Mouse (Mus musculus) spleen, adult 18-20 months (tissue): ENCODE results near the gene Tcf15.
A peak's percentile ranks its signal among the peaks of the same experiment; 100 is the strongest.

Experiments
- DNase-seq, 2 experiments: peaks; one replicate each; pipeline ENCODE4 v3.0.0; 2022; ENCODE audit warnings: mixed read lengths in 2 of 2

Tcf15 gene

DNA sequence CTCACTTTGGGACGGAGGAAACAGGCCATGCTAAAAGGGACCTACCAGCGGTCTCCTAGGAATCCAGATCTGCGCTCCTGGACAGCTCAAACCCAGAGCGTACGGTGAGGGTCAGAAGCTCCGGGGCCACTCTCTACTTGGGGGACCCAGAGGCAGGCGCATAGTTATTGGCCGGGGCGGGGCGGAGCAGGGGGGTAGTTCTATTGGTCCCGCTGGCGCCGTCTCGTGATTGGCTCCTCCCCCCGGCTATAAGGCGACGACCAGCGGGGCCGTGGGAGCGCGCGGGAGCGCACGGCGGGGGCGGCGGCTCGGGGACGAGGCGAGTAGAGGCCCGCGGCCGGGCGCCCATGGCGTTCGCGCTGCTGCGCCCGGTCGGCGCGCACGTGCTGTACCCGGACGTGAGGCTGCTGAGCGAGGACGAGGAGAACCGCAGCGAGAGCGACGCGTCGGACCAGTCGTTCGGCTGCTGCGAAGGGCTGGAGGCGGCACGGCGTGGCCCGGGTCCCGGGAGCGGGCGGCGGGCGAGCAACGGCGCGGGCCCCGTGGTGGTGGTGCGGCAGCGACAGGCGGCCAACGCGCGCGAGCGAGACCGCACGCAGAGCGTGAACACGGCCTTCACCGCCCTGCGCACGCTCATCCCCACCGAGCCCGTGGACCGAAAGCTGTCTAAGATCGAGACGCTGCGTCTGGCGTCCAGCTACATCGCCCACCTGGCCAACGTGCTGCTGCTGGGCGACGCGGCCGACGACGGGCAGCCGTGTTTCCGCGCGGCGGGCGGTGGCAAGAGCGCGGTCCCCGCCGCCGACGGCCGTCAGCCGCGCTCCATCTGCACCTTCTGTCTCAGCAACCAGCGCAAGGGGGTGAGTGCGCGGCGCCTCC, at the start of gene Tcf15:
Gene Tcf15 (plus strand): TSS at position 283 of the 879 bp plus-strand sequence.
- DNase-seq, result no peak

GRCm38 (mm10) chr2:152094856-152095545, 48.4 kb upstream of the Tcf15 start:
- no peak for DNase-seq

DNA sequence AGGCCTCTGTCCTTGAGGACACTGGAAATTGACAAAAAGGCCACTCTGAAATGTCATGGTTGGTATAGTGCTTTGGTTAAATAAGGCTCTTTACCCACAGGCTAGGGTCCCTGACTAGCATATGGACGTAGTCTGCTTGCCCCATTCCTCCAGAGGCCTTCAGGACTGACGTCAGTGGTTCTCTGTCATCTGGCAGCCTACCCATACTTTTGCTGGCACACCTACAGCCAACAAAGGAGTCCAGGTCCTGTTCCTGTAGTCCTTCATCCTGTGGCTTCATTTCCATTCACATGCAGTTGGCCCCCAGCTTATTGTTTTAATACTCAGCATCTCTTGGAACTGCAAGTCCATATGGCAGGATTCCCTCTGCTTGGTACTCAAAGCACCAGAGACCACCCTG, 46.4 kb upstream of the Tcf15 start:
- no peak for DNase-seq

DNA sequence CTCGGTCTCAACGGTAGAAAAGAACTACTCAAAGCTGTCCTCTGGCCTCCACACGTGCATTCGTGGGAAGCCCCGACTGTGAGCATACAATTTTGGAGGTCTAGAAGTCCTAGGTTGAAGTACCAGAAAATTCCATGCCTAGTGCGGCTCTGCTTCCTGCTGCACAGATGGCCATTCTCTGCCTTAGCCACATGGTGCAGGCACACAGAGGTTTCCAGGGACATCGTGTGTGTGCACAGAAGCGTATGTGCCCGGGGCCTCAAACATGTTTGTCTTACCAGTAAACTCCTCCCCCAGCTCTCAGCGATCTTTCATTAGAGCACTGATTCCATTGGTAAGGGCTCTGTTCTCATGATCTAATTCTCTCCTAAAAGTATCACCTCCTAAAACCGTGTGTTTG, 45.4 kb upstream of the Tcf15 start:
- no peak for DNase-seq

DNA sequence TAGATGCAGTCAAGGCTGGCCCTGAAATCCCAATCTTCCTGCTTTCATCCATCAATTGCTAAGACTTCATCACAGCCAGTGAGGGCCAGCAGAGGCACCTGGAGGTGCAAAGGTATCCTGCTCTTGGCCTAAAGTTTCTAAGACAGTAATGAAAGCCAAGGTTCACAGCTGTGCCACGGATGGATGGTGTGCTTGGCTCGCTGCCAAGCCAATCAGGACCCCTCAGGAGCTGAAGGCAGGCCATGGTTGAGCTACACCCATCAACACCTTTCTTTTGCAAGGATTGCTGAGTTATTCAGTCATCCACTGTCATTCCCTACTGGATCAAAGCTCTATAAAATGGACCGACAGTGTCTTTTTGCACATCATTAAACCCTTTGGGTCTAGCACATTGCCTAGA, 43.8 kb upstream of the Tcf15 start:
- DNase-seq, result no peak

GRCm38 (mm10) chr2:152101761-152102160, 41.6 kb upstream of the Tcf15 start:
- no peak for DNase-seq

- no peak for DNase-seq
These were observed 41.0 kb upstream of the Tcf15 start for GRCm38 (mm10) chr2:152102369-152102768.

GRCm38 (mm10) chr2:152104711-152105317, 38.5 kb upstream of the Tcf15 start:
- no peak for DNase-seq

GRCm38 (mm10) chr2:152105318-152106224, 37.8 kb upstream of the Tcf15 start, which contains the start of gene Srxn1:
TSS of gene Srxn1 (plus strand) at chr2:152105516.
- peak; percentile 36 to 49 for DNase-seq

GRCm38 (mm10) chr2:152106225-152106595, 37.2 kb upstream of the Tcf15 start:
- no peak for DNase-seq

GRCm38 (mm10) chr2:152106597-152106996, 36.8 kb upstream of the Tcf15 start:
- DNase-seq, result no peak

DNA sequence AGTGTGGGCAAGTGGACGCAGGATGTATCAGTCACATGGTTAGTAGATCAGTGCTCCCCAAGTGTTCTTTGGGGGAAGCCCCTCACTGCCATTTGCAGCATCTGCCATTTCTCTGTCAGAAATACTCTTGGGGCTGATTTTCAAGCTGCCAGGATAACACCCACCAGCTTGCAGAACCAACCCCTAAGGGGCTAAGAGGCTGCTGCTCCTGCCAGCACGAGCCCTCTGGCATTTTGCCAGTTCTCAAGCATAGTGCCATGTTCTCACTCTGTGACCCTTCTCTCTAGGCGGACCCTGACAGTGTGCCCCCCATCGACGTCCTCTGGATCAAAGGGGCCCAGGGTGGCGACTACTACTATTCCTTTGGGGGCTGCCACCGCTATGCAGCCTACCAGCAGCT, 34.7 kb upstream of the Tcf15 start:
- DNase-seq, result no peak

DNA sequence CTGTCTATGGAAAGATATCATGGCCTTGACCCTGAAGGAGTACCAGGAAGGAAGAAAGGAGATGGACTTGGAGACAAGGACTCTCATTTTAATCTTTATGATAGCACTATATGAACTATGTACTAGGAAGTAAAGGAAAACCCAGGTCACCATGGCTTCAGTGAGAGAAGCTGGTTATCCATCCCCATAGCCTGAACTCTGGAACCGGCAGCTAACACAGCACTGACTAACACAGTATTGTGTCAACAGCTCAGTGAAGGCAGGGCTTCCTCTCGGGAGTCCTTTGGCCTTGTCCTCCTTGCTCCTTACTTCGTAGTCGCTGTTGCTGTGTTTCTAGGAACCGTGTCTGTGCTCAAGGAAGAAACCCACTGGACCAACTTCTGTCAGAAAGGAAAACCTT, 34.0 kb upstream of the Tcf15 start:
- no peak for DNase-seq

DNA sequence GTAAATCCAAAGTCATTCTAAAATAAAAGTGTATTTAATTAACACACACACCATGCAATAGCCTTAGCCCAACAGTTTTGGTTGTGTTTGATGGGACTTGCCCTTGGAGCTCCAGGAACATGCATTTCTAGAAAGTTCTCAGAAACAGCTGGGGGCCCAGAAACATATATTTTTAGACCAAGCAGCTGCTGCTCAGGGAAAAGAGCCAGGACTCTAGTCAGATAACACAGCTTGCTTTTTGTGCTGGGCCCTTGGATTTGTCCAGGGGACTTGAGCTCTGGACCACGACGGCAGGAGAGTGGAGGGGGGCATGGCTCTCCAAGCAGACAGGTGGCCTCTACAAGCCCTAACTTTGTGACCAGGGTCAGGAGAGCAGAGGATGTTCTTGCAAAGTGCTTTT, 32.0 kb upstream of the Tcf15 start:
- DNase-seq, result no peak

GRCm38 (mm10) chr2:152111920-152112319, 31.4 kb upstream of the Tcf15 start:
- DNase-seq, result peak; percentile 46 to 76

GRCm38 (mm10) chr2:152112490-152112889, 30.9 kb upstream of the Tcf15 start:
- no peak for DNase-seq

DNA sequence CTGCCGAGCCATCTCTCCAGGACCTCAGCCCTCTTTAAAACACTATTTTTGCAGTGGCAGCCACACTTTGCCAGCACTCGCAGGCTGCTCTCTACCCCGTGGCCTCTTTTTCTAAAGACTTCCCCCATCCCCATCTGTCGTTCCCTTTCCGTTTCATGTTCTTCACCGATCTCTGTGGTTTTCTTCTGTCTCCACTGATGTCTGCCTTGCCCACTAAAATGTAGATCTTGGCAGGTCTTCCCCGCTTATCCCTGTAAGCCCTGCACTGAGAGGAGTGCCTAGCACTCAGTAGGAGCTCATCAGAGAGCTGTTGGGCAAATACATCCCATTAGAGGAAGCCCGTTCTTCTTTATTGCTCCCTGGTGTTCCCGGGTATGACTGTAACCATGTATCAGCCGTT, 30.4 kb upstream of the Tcf15 start:
- no peak for DNase-seq

GRCm38 (mm10) chr2:152114057-152114975, 29.0 kb upstream of the Tcf15 start:
- DNase-seq, result no peak

- DNase-seq, result no peak
These were observed 25.7 kb upstream of the Tcf15 start for GRCm38 (mm10) chr2:152117694-152118093.

DNA sequence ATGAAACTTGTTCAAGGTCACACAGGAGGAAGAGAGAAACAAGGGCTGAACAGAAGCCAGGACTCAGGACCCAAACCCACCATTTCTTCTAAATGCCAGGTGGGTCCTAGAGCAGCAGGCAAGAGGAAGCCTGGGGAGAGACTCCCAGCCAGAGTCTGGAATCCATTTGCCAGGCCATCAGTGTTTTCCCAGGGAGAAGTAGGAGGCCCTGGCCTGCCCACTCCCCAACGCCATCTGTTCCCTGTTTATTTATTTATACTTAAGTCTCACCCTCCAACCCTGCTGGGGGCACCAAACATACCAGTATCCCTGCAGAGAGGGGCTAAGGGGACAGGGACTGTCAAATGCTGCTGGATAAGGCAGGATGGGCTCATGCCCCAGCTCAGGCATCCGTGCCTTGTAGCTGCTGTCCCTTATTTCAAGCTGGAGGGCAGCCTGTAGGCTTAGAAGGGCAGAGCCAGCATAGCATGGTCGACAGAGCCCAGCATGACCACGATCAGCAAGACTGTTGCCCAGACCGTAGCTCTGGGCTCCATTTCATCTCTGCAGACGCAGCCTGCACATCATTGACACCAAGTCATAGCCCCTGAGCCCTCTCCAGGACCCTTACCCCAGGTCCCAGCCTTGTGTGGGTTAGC, 24.0 kb upstream of the Tcf15 start:
- no peak for DNase-seq

GRCm38 (mm10) chr2:152122896-152123295, 20.5 kb upstream of the Tcf15 start:
- DNase-seq, result no peak
